Mouse (Mus musculus): ENCODE measurements around the gene Gm7971. TPM values are rescaled to one million over a fixed set of nuclear protein-coding genes. Genes with fewer than 3 reads are reported as not detected.

The Gm7971 gene
- not detected in 2 replicates for polyA plus RNA-seq (2015; fragmentation: Nextera tagmentation; extraction: Ambion mirVana)

GRCm38 (mm10) chr5:95594775-95595174 is at the start of gene Gm7971:
Gene Gm7971 (minus strand): TSS chr5:95594875.

Other genes starting within 250 kb of the Gm7971 start
- not detected in 2 replicates for gene D5Ertd577e, start 138.1 kb downstream of the Gm7971 start, polyA plus RNA-seq (2015; fragmentation: Nextera tagmentation; extraction: Ambion mirVana)
- gene Gm3286, start 84.1 kb downstream of the Gm7971 start, polyA plus RNA-seq (2015; fragmentation: Nextera tagmentation; extraction: Ambion mirVana) = not detected in 2 replicates
- gene Gm7978, start 141.3 kb upstream of the Gm7971 start, polyA plus RNA-seq (2015; fragmentation: Nextera tagmentation; extraction: Ambion mirVana) = not detected in 2 replicates
- gene Gm7982, start 147.1 kb upstream of the Gm7971 start, polyA plus RNA-seq (2015; fragmentation: Nextera tagmentation; extraction: Ambion mirVana) = not detected in 2 replicates
- gene E330014E10Rik, start 181.1 kb upstream of the Gm7971 start, polyA plus RNA-seq (2015; fragmentation: Nextera tagmentation; extraction: Ambion mirVana) = not detected in 2 replicates

All from skeletal muscle tissue, postnatal 0 days (tissue).